10 mouse cellular contexts compared by ENCODE assay signal in genomic region chr5:142961881-142962443, GRCm38 (mm10). TPM values are rescaled to one million over a fixed set of nuclear protein-coding genes. Genes with fewer than 3 reads are reported as not detected.
DNase-seq lines count a peak whose midpoint lies in the region; ATAC-seq and TF ChIP-seq lines count a peak whose summit lies in the region.
"Had no signal": no experiment of that assay in that cellular context is flagged by ENCODE, and none has a peak within 500 bp of the region (broad histone marks: within the 10 kb centered on the region; RNA-seq: fewer than 3 reads in every experiment).

No protein-coding gene starts in this region.

- under 1% methylated on average over 43 of the region's 43 CpGs for WGBS in heart, embryonic 10.5 days
- WGBS in kidney, embryonic 14.5 days: under 1% methylated on average over 43 of the region's 43 CpGs
- 2% methylated on average over 37 of the region's 43 CpGs for WGBS in liver, postnatal 0 days (ENCODE audit: insufficient replicate concordance)

- H3K4me3 ChIP-seq in heart, embryonic 10.5 days: peak overlapping the region; percentile 78
- peak overlapping the region; percentile 72 for H3K4me3 ChIP-seq in kidney, embryonic 14.5 days (ENCODE audit: low read length)
- peak overlapping the region; percentile 51 for H3K4me3 ChIP-seq in liver, postnatal 0 days (ENCODE audit: low read depth, low read length)

- H3K27ac ChIP-seq in heart, embryonic 10.5 days: peak overlapping the region; percentile 96
- peak overlapping the region; percentile 99 for H3K27ac ChIP-seq in kidney, embryonic 14.5 days (ENCODE audit: low read depth, low read length)
- H3K27ac ChIP-seq in liver, postnatal 0 days (ENCODE audit: low read depth): peak overlapping the region; percentile 48
- H3K27ac ChIP-seq: macrophage had no signal

- peak overlapping the region; percentile 95 for H3K9ac ChIP-seq in kidney, embryonic 14.5 days (ENCODE audit: low read depth, low read length)
- peak overlapping the region; percentile 34; the same call in 1 of the 2 replicates for H3K9ac ChIP-seq in liver, postnatal 0 days (replicated peaks)

- no peaks in the 10 kb centered on the region for H3K9me3 ChIP-seq in heart, embryonic 10.5 days
- no peaks in the 10 kb centered on the region for H3K9me3 ChIP-seq in kidney, embryonic 14.5 days (ENCODE audit: control insufficient read depth, low read length)
- H3K9me3 ChIP-seq in liver, postnatal 0 days (ENCODE audit: low read length): no peaks in the 10 kb centered on the region

- H3K27me3 ChIP-seq in heart, embryonic 10.5 days (ENCODE audit: insufficient read depth, poor library complexity, severe bottlenecking): 0 out of 2 replicates have a peak, but pooled peaks cover 4% of the 10 kb centered on the region
- no peaks in the 10 kb centered on the region for H3K27me3 ChIP-seq in kidney, embryonic 14.5 days (ENCODE audit: control insufficient read depth, insufficient read depth, low read length)
- peaks cover 38% of the 10 kb centered on the region for H3K27me3 ChIP-seq in liver, postnatal 0 days (ENCODE audit: insufficient read depth, low read length)
- H3K27me3 ChIP-seq: Patski had no signal

- no peak for TF ChIP-seq CTCF in liver, postnatal 0 days (IDR thresholded peaks at IDR 0.05; ENCODE audit: low read depth)

- H3K4me1 ChIP-seq in heart, embryonic 10.5 days: peaks cover 71% of the 10 kb centered on the region
- H3K4me1 ChIP-seq in kidney, embryonic 14.5 days (ENCODE audit: control insufficient read depth, insufficient read depth, low read length): peaks cover 19% of the 10 kb centered on the region
- peaks cover 23% of the 10 kb centered on the region for H3K4me1 ChIP-seq in liver, postnatal 0 days (ENCODE audit: insufficient read depth)

- peak; percentile 84 for ATAC-seq in kidney, embryonic 14.5 days (ENCODE audit: low FRiP score, low TSS enrichment)
- peak; percentile 16; the same call in 1 of the 2 replicates for ATAC-seq in liver, postnatal 0 days
- ATAC-seq in CD4-positive, CD25-positive, alpha-beta regulatory T cell, adult 4 months: no peak
- ATAC-seq: Patski had no signal

- DNase-seq in layer of hippocampus, adult 11-12 months (ENCODE audit: low spot score): peak; percentile 48
- DNase-seq in layer of hippocampus, adult 9-10 months (ENCODE audit: low spot score): no peak
- DNase-seq in embryo, embryonic 9.5 days (ENCODE audit: extremely low spot score): peak; percentile 98
- DNase-seq in heart, embryonic 10.5 days (ENCODE audit: low spot score): peak; percentile 93
- DNase-seq in liver, postnatal 0 days: peak; percentile 44
- DNase-seq in ovary, postnatal 10 days (ENCODE audit: low spot score): peak; percentile 52

- peaks cover 30% of the 10 kb centered on the region for H3K36me3 ChIP-seq in heart, embryonic 10.5 days
- H3K36me3 ChIP-seq in kidney, embryonic 14.5 days (ENCODE audit: control insufficient read depth, insufficient read depth, low read length): peaks cover 12% of the 10 kb centered on the region
- H3K36me3 ChIP-seq in liver, postnatal 0 days (replicated peaks; ENCODE audit: insufficient read depth, low read length): no peaks in the 10 kb centered on the region

- no peak for TF ChIP-seq EP300 in liver, postnatal 0 days (IDR thresholded peaks at IDR 0.05; ENCODE audit: low read depth)

- peak overlapping the region; percentile 81 for H3K4me2 ChIP-seq in kidney, embryonic 14.5 days (replicated peaks; ENCODE audit: low read depth, low read length)
- peak overlapping the region; percentile 70 for H3K4me2 ChIP-seq in liver, postnatal 0 days (ENCODE audit: low read depth, low read length)

RNA-seq across cellular contexts. Expression of gene Fscn1, which starts 1.8 kb away (rescaled TPM):
- polyA plus RNA-seq in heart, embryonic 10.5 days (2016; fragmentation: Nextera tagmentation; extraction: Ambion mirVana): 254 and 329 TPM in 2 replicates
- polyA plus RNA-seq in kidney, embryonic 14.5 days (2014; fragmentation: Nextera tagmentation; extraction: Ambion mirVana): 312 and 390 TPM in 2 replicates
- 6.9 and 7.3 TPM in 2 replicates for polyA plus RNA-seq in liver, postnatal 0 days (2015; fragmentation: Nextera tagmentation; extraction: Ambion mirVana)
- polyA plus RNA-seq in CD4-positive, CD25-positive, alpha-beta regulatory T cell, adult 4 months (2017; shearing (Covaris generic)): under 1 TPM; 0.36 to 0.58 TPM

RNA-seq across cellular contexts. Expression of gene Actb, which starts 55.4 kb away (rescaled TPM):
- 6,505 and 8,921 TPM in 2 replicates for polyA plus RNA-seq in heart, embryonic 10.5 days (2016; fragmentation: Nextera tagmentation; extraction: Ambion mirVana)
- 14,375 and 16,963 TPM in 2 replicates for polyA plus RNA-seq in kidney, embryonic 14.5 days (2014; fragmentation: Nextera tagmentation; extraction: Ambion mirVana)
- polyA plus RNA-seq in liver, postnatal 0 days (2015; fragmentation: Nextera tagmentation; extraction: Ambion mirVana): 6,710 and 7,738 TPM in 2 replicates
- over 10,000 TPM; 21,144 to 46,167 TPM for polyA plus RNA-seq in CD4-positive, CD25-positive, alpha-beta regulatory T cell, adult 4 months (2017; shearing (Covaris generic))

Comparison
In these comparisons a context has a peak if more than half of its experiments do, and no peak if none do; other contexts are left out.
1. H3K27ac ChIP-seq: peak in every context shown above with its lines; median percentile 99 in kidney, embryonic 14.5 days; 96 in heart, embryonic 10.5 days; 48 in liver, postnatal 0 days.
2. RNA of gene Fscn1, which starts 1.8 kb away (polyA plus RNA-seq): 312 to 390 TPM in kidney, embryonic 14.5 days and 254 to 329 TPM in heart, embryonic 10.5 days; 6.9 to 7.3 TPM in liver, postnatal 0 days and 0.36 to 0.58 TPM in CD4-positive, CD25-positive, alpha-beta regulatory T cell, adult 4 months; every median in the first group is over 10 times any median in the second.
3. Peak in every context shown above with its lines, with median percentiles within 50 percentile points of each other: H3K4me3 ChIP-seq.